Mouse (Mus musculus): ENCODE results near the gene Hydin.

GRCm38 (mm10) chr8:110537849-110538248 is 271.1 kb downstream of the Hydin start:
- TF ChIP-seq POLR2A (IDR thresholded peaks at IDR 0.05; ENCODE audit: low read depth, low read length) (no peak), CTCF (IDR thresholded peaks at IDR 0.05; ENCODE audit: borderline replicate concordance, insufficient read depth, low read length) (no peak)

Measured in embryonic fibroblast, embryonic 13.5 days (primary cell).